Mouse (Mus musculus) intestine, postnatal 0 days (tissue): ENCODE data around the gene 1500015O10Rik. TPM values are rescaled to one million over a fixed set of nuclear protein-coding genes. Genes with fewer than 3 reads are reported as not detected.
A peak's percentile ranks its signal among the peaks of the same experiment; 100 is the strongest.

Source experiments
- ATAC-seq: fragments of 200-750 bp; cut with Nextera tagmentation; 2 replicates; pipeline ENCODE4 v1.8.0; 2017; ENCODE audit warnings: mild to moderate bottlenecking, moderate TSS enrichment, moderate library complexity
- H3K27ac ChIP-seq: fragments of 300-500 bp; sonication (generic); 2 replicates; pipeline ENCODE4 v1.5.1; 2014; ENCODE audit warnings: mild to moderate bottlenecking, low read depth, low read length, moderate library complexity
- H3K27me3 ChIP-seq: fragments of 300-500 bp; sonication (generic); replicated peaks from 2 replicates; pipeline ENCODE4 v1.6.1; 2014; ENCODE audit warnings: low read length, mixed read lengths; ENCODE audit not compliant: control insufficient read depth, insufficient read depth
- H3K36me3 ChIP-seq: fragments of 300-500 bp; sonication (generic); 2 replicates; pipeline ENCODE4 v1.6.1; 2014; ENCODE audit warnings: mild to moderate bottlenecking, moderate library complexity; ENCODE audit not compliant: control insufficient read depth, insufficient read depth
- H3K4me1 ChIP-seq: fragments of 300-500 bp; sonication (generic); replicated peaks from 2 replicates; pipeline ENCODE4 v1.6.1; 2014; ENCODE audit warnings: antibody characterized with exemption, low read length, mixed read lengths; ENCODE audit not compliant: control insufficient read depth, insufficient read depth
- H3K4me2 ChIP-seq: fragments of 300-500 bp; sonication (generic); replicated peaks from 2 replicates; pipeline ENCODE4 v1.6.1; 2014; ENCODE audit warnings: low read depth, mild to moderate bottlenecking, moderate library complexity
- H3K4me3 ChIP-seq: fragments of 300-500 bp; sonication (generic); 2 replicates; pipeline ENCODE4 v1.5.1; 2014; ENCODE audit warnings: low read depth, low read length
- H3K9ac ChIP-seq: fragments of 300-500 bp; sonication (generic); 2 replicates; pipeline ENCODE4 v1.6.1; 2014; ENCODE audit warnings: mild to moderate bottlenecking, low read depth, low read length
- H3K9me3 ChIP-seq: fragments of 300-500 bp; sonication (generic); 2 replicates; pipeline ENCODE4 v1.6.1; 2016; ENCODE audit warnings: mixed run types; ENCODE audit not compliant: control insufficient read depth
- CTCF ChIP-seq: sonication (generic); IDR thresholded peaks from 2 replicates; pipeline ENCODE4 v1.5.1; 2016; ENCODE audit warnings: low read depth, mild to moderate bottlenecking, control low read depth, antibody characterized with exemption, moderate library complexity
- WGBS: fragments of 180-500 bp; shearing (Covaris S2); extraction: QIAGEN DNeasy Blood & Tissue Kit; methylation state at CpG from one replicate; pipeline ENCODE4 v1.1.7; 2014; 5-methylcytosine and 5-hydroxymethylcytosine counted together
- polyA plus RNA-seq: library from polyadenylated mRNA; unstranded; fragments of >200 nt; fragmentation: Nextera tagmentation; extraction: Ambion mirVana; gene quantifications from 2 replicates; pipeline ENCODE4 v1.2.1, GENCODE M21; 2015

The 1500015O10Rik gene
- polyA plus RNA-seq, 1 experiment from 2014 or later, result 4.3 TPM

DNA sequence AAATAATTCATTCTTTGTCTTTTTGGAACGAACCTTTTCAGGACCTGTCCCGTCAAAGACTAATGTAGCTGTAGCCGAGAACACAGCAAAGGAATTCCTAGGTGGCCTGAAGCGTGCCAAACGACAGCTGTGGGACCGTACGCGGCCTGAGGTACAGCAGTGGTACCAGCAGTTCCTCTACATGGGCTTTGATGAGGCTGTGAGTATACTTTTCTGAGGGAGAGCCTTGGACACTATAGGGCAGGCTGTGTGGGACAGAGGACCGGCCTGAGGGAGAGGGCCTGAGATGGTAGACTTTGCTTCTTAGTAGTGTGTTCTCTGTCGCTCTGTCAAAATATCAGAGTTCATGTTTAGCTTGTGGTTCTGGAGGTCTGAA lies 8.1 kb downstream of the 1500015O10Rik start:
- Histone ChIP-seq H3K9ac (no peak overlapping the region), H3K4me1 (no peaks in the 10 kb centered on the region), H3K4me2 (no peak overlapping the region), H3K4me3 (no peak overlapping the region), H3K9me3 (no peaks in the 10 kb centered on the region), H3K27me3 (no peaks in the 10 kb centered on the region), H3K27ac (no peak overlapping the region), H3K36me3 (no peaks in the 10 kb centered on the region)
- ATAC-seq, result no peak
- TF ChIP-seq CTCF, result no peak
- 89% methylated on average over 10 of the region's 10 CpGs for WGBS

DNA sequence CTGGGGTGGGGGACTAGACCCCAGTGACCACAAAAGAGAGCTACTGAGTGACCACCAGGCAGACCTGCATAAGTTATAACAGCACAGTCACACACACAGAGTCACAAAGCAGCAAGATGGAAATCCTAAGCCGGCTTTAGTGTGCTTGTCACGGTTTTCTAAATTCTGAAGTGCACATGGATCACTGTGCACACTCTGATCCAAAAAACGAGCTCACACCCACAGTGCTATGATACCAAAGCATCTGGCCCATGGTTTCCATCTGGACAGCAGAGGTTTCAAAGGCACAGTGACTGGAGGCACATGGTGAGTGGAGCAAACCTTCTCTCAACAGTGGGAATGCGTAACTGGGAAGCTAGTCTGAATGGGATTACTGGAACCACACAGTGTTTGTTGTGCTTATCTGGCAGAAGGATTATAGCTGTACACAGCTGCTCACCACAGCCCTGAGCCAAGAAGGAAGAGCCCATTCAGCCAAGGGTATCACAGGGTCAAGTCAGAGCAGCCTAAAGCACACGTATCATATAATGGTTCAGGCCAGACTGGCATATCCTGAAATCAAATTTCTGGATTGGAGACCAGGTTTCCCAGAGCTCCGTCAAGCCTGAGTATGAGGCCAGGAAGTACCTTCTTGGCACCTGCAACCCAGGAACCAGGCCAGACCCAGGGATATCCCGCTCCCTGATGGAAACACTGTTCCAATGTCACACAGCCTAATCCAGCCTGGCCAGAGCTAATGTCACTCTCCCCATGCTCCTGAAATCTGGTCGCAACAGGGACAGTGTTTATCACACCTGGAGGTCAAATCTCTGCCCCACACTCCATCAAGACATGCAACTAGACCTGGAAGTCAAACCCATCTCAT lies 24.3 kb downstream of the 1500015O10Rik start:
- Histone ChIP-seq H3K4me2 (no peak overlapping the region), H3K9ac (no peak overlapping the region), H3K27me3 (no peaks in the 10 kb centered on the region), H3K27ac (no peak overlapping the region), H3K36me3 (peaks cover 29% of the 10 kb centered on the region), H3K4me3 (no peak overlapping the region), H3K9me3 (no peaks in the 10 kb centered on the region), H3K4me1 (no peaks in the 10 kb centered on the region)
- 84% methylated on average over 8 of the region's 8 CpGs for WGBS
- no peak for ATAC-seq
- no peak for TF ChIP-seq CTCF

DNA sequence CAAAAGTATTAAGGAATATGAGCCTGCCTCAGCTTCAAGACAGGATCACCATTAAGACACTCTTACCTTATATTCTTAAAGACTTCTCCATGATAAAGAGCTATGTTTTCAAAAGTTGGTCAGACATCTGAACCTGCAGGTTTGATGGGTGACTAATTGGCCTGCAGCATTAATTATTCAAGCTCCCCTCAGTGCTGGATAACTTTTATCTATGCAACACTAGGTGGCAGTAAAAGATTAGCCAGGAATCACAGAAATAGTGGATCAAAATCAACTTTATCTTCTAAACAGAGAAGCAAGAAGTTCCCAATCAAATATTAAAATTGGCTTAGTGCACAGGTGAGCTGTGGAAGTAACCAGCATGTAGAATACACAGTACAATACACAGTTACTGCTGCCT lies 29.7 kb downstream of the 1500015O10Rik start:
- no peaks in the 10 kb centered on the region for H3K27me3 ChIP-seq
- H3K4me2 ChIP-seq, result no peak overlapping the region
- ATAC-seq, result no peak
- no peaks in the 10 kb centered on the region for H3K4me1 ChIP-seq
- peak; percentile 83 for TF ChIP-seq CTCF
- H3K36me3 ChIP-seq, result peaks cover 24% of the 10 kb centered on the region
- H3K27ac ChIP-seq, result no peak overlapping the region
- H3K9me3 ChIP-seq, result no peaks in the 10 kb centered on the region
- H3K4me3 ChIP-seq, result no peak overlapping the region
- H3K9ac ChIP-seq, result no peak overlapping the region

DNA sequence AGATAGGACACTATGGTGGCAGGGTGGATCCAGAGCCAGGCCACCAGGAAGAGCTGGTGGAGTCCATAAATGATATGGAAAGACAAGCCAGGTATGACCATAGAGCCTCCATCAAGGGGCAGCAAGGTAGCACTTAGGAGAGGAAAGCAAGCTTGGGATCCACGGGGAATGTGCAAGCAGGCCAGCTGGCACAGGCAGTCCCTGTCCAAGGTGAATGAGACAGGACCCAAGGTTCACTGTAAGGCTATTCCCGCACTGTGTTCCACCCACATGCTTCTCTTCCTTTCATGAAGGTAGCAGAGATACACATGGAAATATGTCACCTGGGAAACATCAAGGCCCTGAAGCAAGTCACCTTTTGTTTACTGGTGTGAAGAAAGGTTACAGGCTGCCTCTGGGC lies 34.1 kb downstream of the 1500015O10Rik start:
- ATAC-seq, result no peak
- 96% methylated on average over 2 of the region's 2 CpGs for WGBS
- Histone ChIP-seq H3K4me1 (no peaks in the 10 kb centered on the region), H3K27ac (no peak overlapping the region), H3K27me3 (no peaks in the 10 kb centered on the region), H3K36me3 (peaks cover 19% of the 10 kb centered on the region), H3K4me3 (no peak overlapping the region), H3K4me2 (no peak overlapping the region), H3K9me3 (no peaks in the 10 kb centered on the region), H3K9ac (no peak overlapping the region)
- TF ChIP-seq CTCF, result no peak

DNA sequence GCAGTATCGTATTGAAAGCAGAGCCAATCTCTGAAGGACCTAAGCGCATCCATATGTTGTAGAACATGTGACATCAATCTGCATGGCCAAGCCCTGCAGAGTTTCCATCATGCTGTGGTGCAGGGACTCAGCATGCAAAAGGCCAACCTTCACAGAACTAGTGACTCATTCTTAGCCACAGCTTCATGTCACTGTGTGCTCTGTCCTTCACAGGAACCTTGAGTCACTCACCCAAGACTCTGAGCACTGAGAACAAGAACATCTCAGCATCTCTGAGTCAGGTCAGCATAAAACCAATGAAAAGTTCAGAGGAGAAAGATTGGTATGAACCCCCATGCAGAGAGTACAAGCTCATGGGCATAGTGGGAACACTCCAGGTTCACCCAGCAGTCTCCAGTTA lies 35.9 kb downstream of the 1500015O10Rik start:
- Histone ChIP-seq H3K27ac (no peak overlapping the region), H3K9me3 (no peaks in the 10 kb centered on the region), H3K9ac (no peak overlapping the region), H3K4me3 (no peak overlapping the region), H3K36me3 (peaks cover 19% of the 10 kb centered on the region), H3K4me1 (no peaks in the 10 kb centered on the region), H3K4me2 (no peak overlapping the region), H3K27me3 (no peaks in the 10 kb centered on the region)
- TF ChIP-seq CTCF, result no peak
- no peak for ATAC-seq
- WGBS, result 97% methylated on average over 2 of the region's 2 CpGs

DNA sequence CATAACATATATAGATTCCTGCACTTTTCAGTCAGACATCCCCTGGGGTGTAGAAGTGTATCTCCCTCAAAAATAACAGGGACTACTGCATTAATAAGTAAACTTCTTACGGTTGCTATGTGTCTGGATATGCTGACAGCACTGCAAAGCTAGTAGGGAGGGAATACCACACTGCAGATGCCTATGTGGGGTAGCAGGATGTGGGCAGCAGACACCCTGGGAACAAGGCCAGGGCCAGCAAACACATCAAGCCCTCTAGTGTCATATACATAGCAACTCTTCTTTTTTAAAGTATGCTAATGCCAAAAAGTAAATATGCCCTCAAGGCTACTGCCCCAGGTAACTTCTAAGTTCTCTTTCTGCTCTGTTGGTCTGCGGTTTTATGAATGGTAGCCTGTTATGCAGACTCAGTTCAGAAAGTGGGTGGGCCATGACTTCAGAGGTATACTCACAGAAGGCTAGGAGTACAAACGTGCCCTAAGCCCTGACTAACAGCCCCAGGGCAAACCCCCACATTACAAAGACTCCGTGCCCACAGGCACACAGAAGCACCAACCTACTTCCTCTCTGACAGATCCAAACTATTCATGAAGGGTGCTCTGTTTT lies 38.1 kb downstream of the 1500015O10Rik start:
- Histone ChIP-seq H3K4me3 (no peak overlapping the region), H3K27me3 (no peaks in the 10 kb centered on the region), H3K27ac (no peak overlapping the region), H3K4me2 (no peak overlapping the region), H3K9me3 (no peaks in the 10 kb centered on the region), H3K36me3 (peaks cover 25% of the 10 kb centered on the region), H3K4me1 (no peaks in the 10 kb centered on the region), H3K9ac (no peak overlapping the region)
- no peak for TF ChIP-seq CTCF
- ATAC-seq, result no peak
- WGBS, result 78% methylated on average over 4 of the region's 4 CpGs
